Mouse (Mus musculus): ENCODE measurements around the gene Ptms. TPM values are rescaled to one million over a fixed set of nuclear protein-coding genes. Genes with fewer than 3 reads are reported as not detected.

Ptms gene
- polyA plus RNA-seq, 1 experiment: 168 TPM

- H3K27me3 ChIP-seq (ENCODE audit: control insufficient read depth, insufficient read depth, low read length): no peaks in the 10 kb centered on the region
- H3K36me3 ChIP-seq (ENCODE audit: control insufficient read depth, insufficient read depth, low read length): no peaks in the 10 kb centered on the region
- no peak overlapping the region for H3K4me3 ChIP-seq (ENCODE audit: control insufficient read depth, low read depth, low read length)
- no peaks in the 10 kb centered on the region for H3K4me1 ChIP-seq (ENCODE audit: control insufficient read depth, insufficient read depth, low read length)
- TF ChIP-seq CTCF (IDR thresholded peaks at IDR 0.05; ENCODE audit: control insufficient read depth, insufficient read depth, insufficient replicate concordance, low read depth, low read length) (no peak), POLR2A (IDR thresholded peaks at IDR 0.05; ENCODE audit: control insufficient read depth, low read depth, low read length) (no peak)
- no peak overlapping the region for H3K27ac ChIP-seq (ENCODE audit: control insufficient read depth, insufficient read depth, low read depth, low read length)
These were observed 45.6 kb downstream of the Ptms start for GRCm38 (mm10) chr6:124874348-124874747.

GRCm38 (mm10) chr6:124866560-124866959 is 53.3 kb downstream of the Ptms start:
- no peaks in the 10 kb centered on the region for H3K36me3 ChIP-seq (ENCODE audit: control insufficient read depth, insufficient read depth, low read length)
- no peak overlapping the region for H3K27ac ChIP-seq (ENCODE audit: control insufficient read depth, insufficient read depth, low read depth, low read length)
- H3K27me3 ChIP-seq (ENCODE audit: control insufficient read depth, insufficient read depth, low read length): no peaks in the 10 kb centered on the region
- H3K4me1 ChIP-seq (ENCODE audit: control insufficient read depth, insufficient read depth, low read length): peaks cover 4% of the 10 kb centered on the region; the same call in 1 of the 2 replicates
- H3K4me3 ChIP-seq (ENCODE audit: control insufficient read depth, low read depth, low read length): no peak overlapping the region
- TF ChIP-seq POLR2A (IDR thresholded peaks at IDR 0.05; ENCODE audit: control insufficient read depth, low read depth, low read length): no peak
- no peak for TF ChIP-seq CTCF (IDR thresholded peaks at IDR 0.05; ENCODE audit: control insufficient read depth, insufficient read depth, insufficient replicate concordance, low read depth, low read length)

GRCm38 (mm10) chr6:124865766-124866362 is 54.0 kb downstream of the Ptms start:
- H3K4me1 ChIP-seq (ENCODE audit: control insufficient read depth, insufficient read depth, low read length): peaks cover 4% of the 10 kb centered on the region; the same call in 1 of the 2 replicates

More at GRCm38 (mm10) chr6:124865766-124866362, 54.0 kb downstream of the Ptms start:
- H3K27ac ChIP-seq (ENCODE audit: control insufficient read depth, insufficient read depth, low read depth, low read length): no peak overlapping the region
- no peak for TF ChIP-seq POLR2A (IDR thresholded peaks at IDR 0.05; ENCODE audit: control insufficient read depth, low read depth, low read length)
- TF ChIP-seq CTCF (IDR thresholded peaks at IDR 0.05; ENCODE audit: control insufficient read depth, insufficient read depth, insufficient replicate concordance, low read depth, low read length): no peak
- no peak overlapping the region for H3K4me3 ChIP-seq (ENCODE audit: control insufficient read depth, low read depth, low read length)
- H3K27me3 ChIP-seq (ENCODE audit: control insufficient read depth, insufficient read depth, low read length): no peaks in the 10 kb centered on the region
- H3K36me3 ChIP-seq (ENCODE audit: control insufficient read depth, insufficient read depth, low read length): no peaks in the 10 kb centered on the region

Other genes with a start within 250 kb of the Ptms start
- gene Emg1, start 207.9 kb downstream of the Ptms start, polyA plus RNA-seq (2012; rRNA removed): 39.9 and 44.1 TPM in 2 replicates
- 47.6 and 50.5 TPM in 2 replicates for gene Phb2, start 207.8 kb downstream of the Ptms start, polyA plus RNA-seq (2012; rRNA removed)
- 1.4 and 1.9 TPM in 2 replicates for gene Ptpn6, start 181.4 kb downstream of the Ptms start, polyA plus RNA-seq (2012; rRNA removed)
- gene Grcc10, start 178.7 kb downstream of the Ptms start, polyA plus RNA-seq (2012; rRNA removed): 207 and 220 TPM in 2 replicates
- 0.05 TPM in 1 of 2 replicates, not detected in the other for gene Gm45234, start 164.1 kb downstream of the Ptms start, polyA plus RNA-seq (2012; rRNA removed)
- gene Atn1, start 163.6 kb downstream of the Ptms start, polyA plus RNA-seq (2012; rRNA removed): 69.3 and 76.1 TPM in 2 replicates
- 0.51 and 0.63 TPM in 2 replicates for gene Eno2, start 150.4 kb downstream of the Ptms start, polyA plus RNA-seq (2012; rRNA removed)
- gene Lrrc23, start 140.4 kb downstream of the Ptms start, polyA plus RNA-seq (2012; rRNA removed): 105 and 106 TPM in 2 replicates
- gene Spsb2, start 111.4 kb downstream of the Ptms start, polyA plus RNA-seq (2012; rRNA removed): 63.6 and 78.1 TPM in 2 replicates
- 471 and 473 TPM in 2 replicates for gene Tpi1, start 105.8 kb downstream of the Ptms start, polyA plus RNA-seq (2012; rRNA removed)
- 37.4 and 41.2 TPM in 2 replicates for gene Usp5, start 90.6 kb downstream of the Ptms start, polyA plus RNA-seq (2012; rRNA removed)
- gene Cdca3, start 90.6 kb downstream of the Ptms start, polyA plus RNA-seq (2012; rRNA removed): 218 and 250 TPM in 2 replicates
- 0.07 TPM in 1 of 2 replicates, not detected in the other for gene Gnb3, start 79.8 kb downstream of the Ptms start, polyA plus RNA-seq (2012; rRNA removed)
- 1.5 and 2.8 TPM in 2 replicates for gene P3h3, start 62.4 kb downstream of the Ptms start, polyA plus RNA-seq (2012; rRNA removed)
- 9.0 and 9.6 TPM in 2 replicates for gene Gpr162, start 56.1 kb downstream of the Ptms start, polyA plus RNA-seq (2012; rRNA removed)
- gene Cd4, start 31.9 kb downstream of the Ptms start, polyA plus RNA-seq (2012; rRNA removed): 0.53 and 0.67 TPM in 2 replicates
- 0.11 and 0.12 TPM in 2 replicates for gene Lag3, start 8.4 kb downstream of the Ptms start, polyA plus RNA-seq (2012; rRNA removed)
- gene Mlf2, start 11.3 kb upstream of the Ptms start, polyA plus RNA-seq (2012; rRNA removed): 75.4 and 76.5 TPM in 2 replicates
- 387 and 413 TPM in 2 replicates for gene Cops7a, start 45.4 kb upstream of the Ptms start, polyA plus RNA-seq (2012; rRNA removed)
- 0.23 and 0.38 TPM in 2 replicates for gene Pianp, start 76.6 kb upstream of the Ptms start, polyA plus RNA-seq (2012; rRNA removed)
- 50.2 and 53.1 TPM in 2 replicates for gene Zfp384, start 89.0 kb upstream of the Ptms start, polyA plus RNA-seq (2012; rRNA removed)
- gene Ing4, start 119.7 kb upstream of the Ptms start, polyA plus RNA-seq (2012; rRNA removed): 11.3 and 11.8 TPM in 2 replicates
- 1,698 and 1,947 TPM in 2 replicates for gene Acrbp, start 129.6 kb upstream of the Ptms start, polyA plus RNA-seq (2012; rRNA removed)
- gene Lpar5, start 147.8 kb upstream of the Ptms start, polyA plus RNA-seq (2012; rRNA removed): 0.31 and 0.32 TPM in 2 replicates
- gene Chd4, start 175.9 kb upstream of the Ptms start, polyA plus RNA-seq (2012; rRNA removed): 42.5 and 43.0 TPM in 2 replicates
- 24.5 and 26.2 TPM in 2 replicates for gene Nop2, start 211.8 kb upstream of the Ptms start, polyA plus RNA-seq (2012; rRNA removed)
- gene Iffo1, start 225.1 kb upstream of the Ptms start, polyA plus RNA-seq (2012; rRNA removed): 60.9 and 62.9 TPM in 2 replicates
- 274 and 379 TPM in 2 replicates for gene Gapdh, start 246.4 kb upstream of the Ptms start, polyA plus RNA-seq (2012; rRNA removed)